Mouse (Mus musculus) embryonic facial prominence, embryonic 10.5 days (tissue): ENCODE measurements around the gene Man1b1. TPM values are rescaled to one million over a fixed set of nuclear protein-coding genes. Genes with fewer than 3 reads are reported as not detected.

Experiments
- DNase-seq: peaks from one replicate; pipeline ENCODE4 v3.0.0-alpha.2; 2017; ENCODE audit warnings: low spot score
- H3K27ac ChIP-seq: fragments of 300-500 bp; sonication (generic); replicated peaks from 2 replicates; pipeline ENCODE4 v1.5.1; 2016; ENCODE audit warnings: mild to moderate bottlenecking
- H3K27me3 ChIP-seq: fragments of 300-500 bp; sonication (generic); replicated peaks from 2 replicates; pipeline ENCODE4 v1.6.1; 2016; ENCODE audit warnings: low read depth, mild to moderate bottlenecking; ENCODE audit not compliant: poor library complexity, severe bottlenecking
- H3K36me3 ChIP-seq: fragments of 300-500 bp; sonication (generic); replicated peaks from 2 replicates; pipeline ENCODE4 v1.6.1; 2016; ENCODE audit warnings: mild to moderate bottlenecking, moderate library complexity
- H3K4me1 ChIP-seq: fragments of 300-500 bp; sonication (generic); 2 replicates; pipeline ENCODE4 v1.6.1; 2016
- H3K4me3 ChIP-seq: fragments of 300-500 bp; sonication (generic); 2 replicates; pipeline ENCODE4 v1.5.1; 2016; ENCODE audit warnings: mild to moderate bottlenecking, moderate library complexity
- H3K9me3 ChIP-seq: fragments of 300-500 bp; sonication (generic); 2 replicates; pipeline ENCODE4 v1.6.1; 2016; ENCODE audit warnings: mild to moderate bottlenecking
- WGBS: fragments of 180-500 bp; shearing (Covaris S2); methylation state at CpG from one replicate; pipeline ENCODE4 v1.1.7; 2016; 5-methylcytosine and 5-hydroxymethylcytosine counted together
- polyA plus RNA-seq: library from polyadenylated mRNA; unstranded; fragments of >200 nt; fragmentation: Nextera tagmentation; extraction: Ambion mirVana; gene quantifications from 2 replicates; pipeline ENCODE4 v1.2.1, GENCODE M21; 2016

Gene Man1b1
- polyA plus RNA-seq = 50.4 and 51.9 TPM in 2 replicates

DNA sequence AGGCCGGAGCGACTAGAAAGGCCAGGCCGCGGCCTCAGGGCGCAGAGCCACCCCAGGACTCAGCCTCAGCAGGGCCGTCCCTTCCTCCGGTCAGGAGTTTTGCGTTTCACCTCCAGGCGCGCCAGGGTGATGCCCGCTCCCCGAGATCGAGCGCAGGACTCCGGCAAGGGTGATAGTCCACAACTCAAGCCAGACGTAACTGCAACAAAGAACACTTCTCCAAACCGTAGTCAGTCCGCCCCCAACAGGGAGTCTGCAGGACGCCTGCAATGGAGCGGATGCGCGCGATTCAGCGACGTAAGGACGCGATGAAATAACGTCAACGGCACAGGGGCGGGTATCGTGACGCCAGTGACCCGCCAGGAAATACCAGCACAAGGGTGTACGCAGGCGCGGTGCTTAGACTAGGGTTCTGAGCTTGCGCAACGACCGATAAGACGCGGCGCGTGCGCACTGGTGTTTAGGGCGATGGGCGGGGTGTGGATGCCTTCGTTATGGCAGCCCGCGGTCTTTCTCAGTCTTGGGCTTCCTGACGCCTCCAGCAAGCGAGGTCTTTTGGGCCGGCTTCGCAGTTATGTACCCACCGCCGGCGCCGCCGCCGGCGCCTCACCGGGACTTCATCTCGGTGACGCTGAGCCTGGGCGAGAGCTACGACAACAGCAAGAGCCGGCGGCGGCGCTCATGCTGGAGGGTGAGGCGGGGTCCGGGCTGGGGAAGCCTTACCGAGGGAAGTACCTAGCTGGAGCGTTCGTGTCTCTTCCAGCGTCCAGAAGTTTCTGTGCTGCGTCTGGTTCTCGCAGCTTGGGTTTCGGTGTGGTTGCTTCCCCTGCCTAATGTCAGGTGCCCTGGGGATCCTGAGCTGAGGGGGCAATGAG, at the start of gene Man1b1:
Gene Man1b1 (plus strand): TSS at position 53 of the 875 bp plus-strand sequence.
- peak within 1 kb of the TSS; percentile 95 for H3K27ac ChIP-seq
- no peaks in the 10 kb centered on the region for H3K9me3 ChIP-seq
- H3K36me3 ChIP-seq = peaks cover 40% of the 10 kb centered on the region
- H3K27me3 ChIP-seq = no peaks in the 10 kb centered on the region
- peak within 1 kb of the TSS; percentile 93 for H3K4me3 ChIP-seq
- H3K4me1 ChIP-seq = peaks cover 19% of the 10 kb centered on the region
- WGBS = under 1% methylated on average over 78 of the region's 78 CpGs
- DNase-seq = peak; percentile 99

GRCm38 (mm10) chr2:25285551-25285950, 46.6 kb upstream of the Man1b1 start:
- Histone ChIP-seq H3K4me1 (peaks cover 10% of the 10 kb centered on the region), H3K4me3 (no peak overlapping the region), H3K27me3 (peaks cover 43% of the 10 kb centered on the region), H3K9me3 (no peaks in the 10 kb centered on the region), H3K27ac (no peak overlapping the region), H3K36me3 (peaks cover 61% of the 10 kb centered on the region)
- WGBS = 88% methylated on average over 2 of the region's 2 CpGs
- DNase-seq = no peak

DNA sequence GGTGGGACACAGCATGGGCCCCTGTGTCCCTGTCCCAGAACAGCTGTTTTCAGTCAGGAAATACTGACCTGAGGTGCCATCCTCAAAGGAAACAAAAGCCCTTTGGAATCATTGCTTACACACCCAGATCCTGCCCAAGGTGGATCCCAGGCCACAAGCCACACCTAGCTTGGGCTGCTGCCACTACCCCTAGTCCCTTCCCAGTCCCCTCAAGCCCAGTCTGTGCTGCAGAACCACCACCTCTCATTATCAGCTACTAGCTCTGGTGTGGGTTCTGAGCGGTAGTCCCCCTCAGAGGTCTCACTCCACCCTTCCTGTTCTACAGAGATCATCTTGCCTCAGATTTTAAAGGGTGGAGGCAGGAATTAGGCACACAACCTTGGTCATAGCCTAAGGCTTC, 45.8 kb upstream of the Man1b1 start:
- peaks cover 53% of the 10 kb centered on the region for H3K36me3 ChIP-seq
- peaks cover 17% of the 10 kb centered on the region for H3K4me1 ChIP-seq
- no peaks in the 10 kb centered on the region for H3K9me3 ChIP-seq
- no peak overlapping the region for H3K27ac ChIP-seq
- WGBS = 73% methylated on average over 1 of the region's 1 CpGs
- H3K4me3 ChIP-seq = no peak overlapping the region
- peaks cover 51% of the 10 kb centered on the region for H3K27me3 ChIP-seq
- no peak for DNase-seq

GRCm38 (mm10) chr2:25286837-25287636, 45.1 kb upstream of the Man1b1 start:
- Histone ChIP-seq H3K9me3 (no peaks in the 10 kb centered on the region), H3K4me3 (no peak overlapping the region), H3K27ac (no peak overlapping the region), H3K27me3 (peaks cover 58% of the 10 kb centered on the region), H3K4me1 (peaks cover 23% of the 10 kb centered on the region), H3K36me3 (peaks cover 47% of the 10 kb centered on the region)
- DNase-seq = no peak
- WGBS = 58% methylated on average over 7 of the region's 7 CpGs

- WGBS = 88% methylated on average over 6 of the region's 6 CpGs
- Histone ChIP-seq H3K36me3 (peaks cover 37% of the 10 kb centered on the region), H3K4me3 (no peak within 1 kb of the TSS)
Measured at GRCm38 (mm10) chr2:25287927-25288649, 44.0 kb upstream of the Man1b1 start, which contains the start of gene Tmem210. TSS of gene Tmem210 (plus strand) at chr2:25288145.

GRCm38 (mm10) chr2:25288734-25289345, 43.3 kb upstream of the Man1b1 start:
- peaks cover 76% of the 10 kb centered on the region for H3K27me3 ChIP-seq
- no peaks in the 10 kb centered on the region for H3K9me3 ChIP-seq
- no peak for DNase-seq
- no peak overlapping the region for H3K4me3 ChIP-seq
- H3K27ac ChIP-seq = no peak overlapping the region
- H3K4me1 ChIP-seq = peaks cover 32% of the 10 kb centered on the region
- 86% methylated on average over 7 of the region's 7 CpGs for WGBS
- peaks cover 29% of the 10 kb centered on the region for H3K36me3 ChIP-seq

More at GRCm38 (mm10) chr2:25287927-25288649, 44.0 kb upstream of the Man1b1 start, which contains the start of gene Tmem210:
- Histone ChIP-seq H3K4me1 (peaks cover 32% of the 10 kb centered on the region), H3K9me3 (no peaks in the 10 kb centered on the region), H3K27ac (no peak within 1 kb of the TSS), H3K27me3 (peaks cover 68% of the 10 kb centered on the region)
- DNase-seq = no peak

- Histone ChIP-seq H3K36me3 (peaks cover 21% of the 10 kb centered on the region), H3K27ac (no peak within 1 kb of the TSS), H3K27me3 (peaks cover 84% of the 10 kb centered on the region), H3K4me3 (peak within 1 kb of the TSS; percentile 29), H3K4me1 (peaks cover 33% of the 10 kb centered on the region), H3K9me3 (no peaks in the 10 kb centered on the region)
- 6% methylated on average over 11 of the region's 11 CpGs for WGBS
- no peak for DNase-seq
Measured at GRCm38 (mm10) chr2:25289651-25290050, 42.5 kb upstream of the Man1b1 start, which contains the start of gene Lrrc26. TSS of gene Lrrc26 (plus strand) at chr2:25289915.

DNA sequence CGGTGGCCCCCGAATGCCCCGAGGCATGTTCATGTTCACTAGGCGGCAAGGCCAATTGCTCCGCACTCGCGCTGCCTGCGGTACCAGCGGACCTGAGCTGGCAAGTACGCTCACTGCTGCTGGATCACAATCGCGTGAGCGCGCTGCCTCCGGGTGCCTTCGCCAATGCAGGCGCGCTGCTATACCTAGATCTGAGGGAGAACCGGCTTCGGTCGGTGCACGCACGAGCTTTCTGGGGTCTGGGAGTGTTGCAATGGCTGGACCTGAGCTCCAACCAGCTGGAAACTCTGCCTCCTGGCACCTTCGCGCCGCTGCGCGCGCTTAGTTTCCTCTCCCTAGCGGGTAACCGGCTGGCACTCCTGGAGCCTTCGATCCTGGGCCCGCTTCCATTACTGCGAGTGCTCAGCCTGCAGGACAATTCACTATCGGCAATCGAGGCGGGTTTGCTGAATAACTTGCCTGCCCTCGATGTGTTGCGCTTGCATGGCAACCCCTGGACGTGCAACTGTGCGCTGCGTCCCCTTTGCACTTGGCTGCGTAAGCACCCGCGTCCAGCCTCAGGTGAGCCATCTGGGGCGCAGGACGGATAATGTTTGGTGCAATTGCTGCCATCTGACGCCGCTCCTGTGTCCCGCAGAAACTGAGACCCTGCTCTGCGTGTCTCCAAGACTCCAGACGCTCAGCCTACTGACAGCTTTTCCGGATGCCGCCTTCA, 41.9 kb upstream of the Man1b1 start:
- Histone ChIP-seq H3K9me3 (no peaks in the 10 kb centered on the region), H3K27ac (no peak overlapping the region), H3K27me3 (peaks cover 90% of the 10 kb centered on the region), H3K4me3 (peak overlapping the region; percentile 29), H3K36me3 (peaks cover 15% of the 10 kb centered on the region), H3K4me1 (peaks cover 35% of the 10 kb centered on the region)
- 2% methylated on average over 54 of the region's 54 CpGs for WGBS
- peak; percentile 40 for DNase-seq

DNA sequence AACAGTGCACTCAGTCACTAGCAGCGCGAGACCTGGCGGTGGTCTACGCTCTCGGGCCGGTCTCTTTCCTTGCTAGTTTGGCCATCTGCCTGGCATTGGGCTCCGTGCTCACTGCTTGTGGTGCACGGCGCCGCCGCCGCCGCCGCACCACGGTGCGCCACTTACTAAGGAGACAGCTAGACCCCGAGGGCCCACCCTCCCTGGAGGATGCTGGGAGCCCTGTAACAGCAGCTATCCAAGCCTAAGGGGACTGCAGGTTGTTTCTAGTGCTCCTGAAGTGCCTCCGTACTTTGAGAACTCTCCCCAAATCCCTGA, 41.4 kb upstream of the Man1b1 start:
- Histone ChIP-seq H3K9me3 (no peaks in the 10 kb centered on the region), H3K4me3 (peak overlapping the region; percentile 29), H3K36me3 (peaks cover 10% of the 10 kb centered on the region), H3K4me1 (peaks cover 35% of the 10 kb centered on the region), H3K27ac (no peak overlapping the region), H3K27me3 (peaks cover 95% of the 10 kb centered on the region)
- DNase-seq = peak; percentile 30
- 1% methylated on average over 18 of the region's 18 CpGs for WGBS

DNA sequence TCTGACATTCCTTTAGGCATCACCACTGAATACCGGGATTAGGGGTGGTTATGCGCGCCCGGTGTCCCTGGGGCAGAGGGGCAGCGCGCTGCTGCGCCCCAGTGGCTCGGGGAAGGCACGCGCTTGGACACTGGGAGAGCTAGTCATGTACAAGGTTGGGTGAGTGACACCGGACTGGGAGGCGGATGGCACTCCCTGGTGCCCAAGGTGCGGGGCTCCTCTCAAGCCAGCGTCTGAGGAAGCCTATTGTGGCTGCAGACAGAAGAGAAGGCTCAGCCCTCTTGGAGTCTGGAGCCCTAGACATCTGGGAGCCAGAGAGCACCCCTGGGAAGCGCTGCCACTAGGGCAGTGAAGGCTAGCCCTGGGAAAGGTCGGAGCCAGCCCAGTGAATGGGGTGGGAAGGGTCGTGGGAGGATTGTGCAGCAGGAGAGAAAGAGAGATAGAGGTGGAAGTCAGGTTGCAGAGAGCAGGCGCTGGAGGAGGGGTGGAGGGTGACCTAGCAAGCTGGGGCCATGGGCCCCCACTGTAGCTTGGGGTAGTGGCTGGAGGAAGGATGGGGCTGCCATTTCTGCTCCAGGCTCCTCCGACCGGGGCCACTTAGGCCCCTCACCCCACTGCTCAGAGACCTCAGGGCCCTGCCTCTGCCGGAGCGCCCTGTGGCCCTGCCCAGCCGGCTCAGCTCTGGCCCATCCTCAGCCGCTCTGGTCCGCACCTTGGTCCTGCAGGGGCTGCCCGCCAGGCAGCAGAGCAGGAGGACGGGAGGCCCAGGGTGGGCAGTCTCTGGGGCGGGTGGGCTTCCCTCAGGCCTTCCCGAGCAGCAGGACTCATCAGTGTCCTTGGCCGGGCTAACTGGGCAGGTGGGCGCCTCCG, 40.7 kb upstream of the Man1b1 start:
- WGBS = 5% methylated on average over 32 of the region's 32 CpGs
- peaks cover 100% of the 10 kb centered on the region for H3K27me3 ChIP-seq
- no peak overlapping the region for H3K27ac ChIP-seq
- DNase-seq = no peak
- no peaks in the 10 kb centered on the region for H3K9me3 ChIP-seq
- H3K4me1 ChIP-seq = peaks cover 35% of the 10 kb centered on the region
- peak overlapping the region; percentile 47 for H3K4me3 ChIP-seq
- peaks cover 3% of the 10 kb centered on the region for H3K36me3 ChIP-seq
